Mouse (Mus musculus): ENCODE data around the gene Brpf3.
"Not testable (repeated sequence)": the region's sequence is repeated elsewhere in the genome, so short reads cannot be mapped to it uniquely, and the experiment has no call there.

Brpf3 gene

DNA sequence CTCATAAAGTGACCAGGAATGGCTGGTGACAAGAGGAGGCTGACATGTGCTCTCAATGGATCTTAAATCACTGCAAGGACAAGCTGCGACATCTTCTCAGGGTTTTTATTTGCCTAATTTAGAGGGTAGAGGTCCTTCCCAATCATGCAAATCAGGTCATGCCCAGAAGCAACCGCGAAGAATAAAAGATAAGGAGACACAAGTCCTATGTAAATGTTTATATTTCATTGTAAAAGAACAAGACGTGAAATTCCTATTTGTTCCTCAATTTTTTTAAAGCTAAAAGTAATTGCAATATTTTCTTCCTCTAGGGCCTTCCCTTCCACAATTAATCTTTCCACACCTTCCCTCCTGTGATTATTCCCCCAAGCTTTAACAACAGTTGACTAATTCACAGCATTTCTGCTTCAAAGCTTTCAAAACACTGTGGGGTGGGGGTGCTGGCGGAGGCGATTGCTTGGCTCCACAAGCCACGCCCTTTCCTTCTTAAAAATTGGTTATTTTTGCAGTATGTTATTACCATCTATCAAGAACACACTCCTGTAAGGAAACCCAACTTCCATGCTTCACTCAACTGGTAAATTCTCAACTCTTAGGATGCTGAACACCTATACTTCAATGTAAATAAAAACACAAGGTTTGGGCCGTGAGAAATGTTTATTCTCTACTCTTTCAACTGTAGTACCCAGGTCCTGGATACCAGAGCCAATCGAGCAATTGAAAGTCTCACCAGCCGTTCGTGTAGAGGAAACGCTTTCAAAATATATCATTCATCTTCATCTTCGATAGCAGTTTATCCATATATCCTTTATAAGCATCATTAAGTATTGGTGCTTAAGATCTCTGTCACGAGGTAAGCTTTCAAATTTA is 1.4 kb upstream of the Brpf3 start:
- no peak for DNase-seq (ENCODE audit: low read depth, low spot score)

DNA sequence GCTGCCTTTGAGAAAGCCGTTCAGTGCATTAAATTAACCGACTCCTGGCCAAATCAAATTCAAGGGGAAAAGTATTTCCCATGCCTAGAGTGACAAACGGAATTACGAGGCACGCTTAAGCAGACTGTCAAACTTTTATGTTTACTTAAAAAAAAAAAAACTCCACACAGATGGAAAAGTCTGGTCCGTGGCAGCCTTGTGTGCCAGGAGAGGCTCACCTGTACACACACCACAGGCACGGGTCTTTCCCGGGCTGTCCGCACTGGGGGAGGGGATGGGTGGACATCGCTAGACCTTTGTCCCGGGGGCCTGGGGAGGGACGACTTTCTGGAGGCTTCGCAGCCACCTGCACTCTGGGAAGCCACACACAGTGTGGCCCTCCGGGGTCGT is 614 bp upstream of the Brpf3 start:
- no peak for DNase-seq (ENCODE audit: low read depth, low spot score)

DNA sequence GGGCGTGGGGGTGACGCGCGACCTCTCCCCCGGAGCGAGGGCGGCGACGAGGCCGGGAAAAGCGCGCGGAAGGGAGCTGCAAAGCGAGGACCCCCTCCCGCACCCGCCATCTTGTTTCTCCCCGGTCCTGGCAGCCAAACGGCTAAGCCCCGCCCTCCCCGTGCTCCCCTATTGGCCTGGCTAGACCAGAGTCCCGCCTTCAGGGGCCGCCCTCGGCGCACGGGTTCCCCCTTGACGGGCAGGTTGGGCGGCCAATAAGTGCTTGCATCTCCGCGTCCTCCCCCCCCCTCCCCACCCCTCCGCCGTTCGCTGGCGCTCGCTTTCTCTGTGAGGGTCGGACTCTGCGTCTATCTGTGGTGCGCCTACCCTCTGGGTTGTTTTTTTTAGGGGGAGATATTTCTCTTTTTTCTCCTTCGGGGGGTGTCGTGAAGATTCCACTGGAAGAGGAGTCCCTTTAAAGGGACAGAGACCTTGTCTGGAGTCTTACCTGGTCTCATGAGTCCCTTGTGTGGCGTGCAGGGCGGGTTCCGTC is 650 bp downstream of the Brpf3 start:
- DNase-seq (ENCODE audit: low read depth, low spot score): peak; percentile 98

- no peak for DNase-seq (ENCODE audit: low read depth, low spot score)
Measured at GRCm38 (mm10) chr17:28802006-28802481, 1.2 kb downstream of the Brpf3 start.

DNA sequence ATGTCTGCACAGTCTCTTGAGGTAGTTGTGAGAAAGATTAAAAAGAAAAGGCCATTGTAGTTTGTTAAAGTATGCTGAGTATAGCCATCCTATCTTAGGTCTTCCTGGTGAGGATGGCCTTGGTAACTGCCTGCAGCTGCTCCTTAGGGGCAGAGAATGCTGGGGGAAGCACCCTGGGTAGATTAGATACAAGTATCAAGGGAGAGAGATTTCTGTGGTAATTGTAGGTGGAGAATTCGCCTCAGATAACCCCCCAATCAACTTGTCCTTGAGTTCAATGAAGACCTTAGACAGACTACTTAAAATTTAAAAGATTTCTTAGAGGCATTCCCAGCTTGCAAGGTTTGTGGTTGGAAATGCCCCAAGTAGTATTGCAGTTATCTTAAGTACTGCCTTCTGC is 2.4 kb downstream of the Brpf3 start:
- no peak for DNase-seq (ENCODE audit: low read depth, low spot score)

GRCm38 (mm10) chr17:28804973-28805372 is 4.1 kb downstream of the Brpf3 start:
- DNase-seq (ENCODE audit: low read depth, low spot score): no peak

DNA sequence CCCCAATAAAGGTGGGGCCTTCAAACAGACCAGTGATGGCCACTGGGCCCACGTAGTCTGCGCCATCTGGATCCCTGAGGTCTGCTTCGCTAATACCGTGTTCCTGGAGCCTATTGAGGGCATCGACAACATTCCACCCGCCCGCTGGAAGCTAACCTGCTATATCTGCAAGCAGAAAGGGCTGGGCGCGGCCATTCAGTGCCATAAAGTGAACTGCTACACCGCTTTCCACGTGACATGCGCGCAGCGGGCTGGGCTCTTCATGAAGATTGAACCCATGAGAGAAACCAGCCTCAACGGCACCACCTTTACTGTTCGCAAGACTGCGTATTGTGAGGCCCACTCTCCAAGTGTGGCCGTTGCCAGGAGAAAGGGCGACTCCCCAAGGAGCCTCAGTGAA is 5.9 kb downstream of the Brpf3 start:
- DNase-seq (ENCODE audit: low read depth, low spot score): no peak

GRCm38 (mm10) chr17:28808714-28809113 is 7.8 kb downstream of the Brpf3 start:
- DNase-seq (ENCODE audit: low read depth, low spot score): no peak

DNA sequence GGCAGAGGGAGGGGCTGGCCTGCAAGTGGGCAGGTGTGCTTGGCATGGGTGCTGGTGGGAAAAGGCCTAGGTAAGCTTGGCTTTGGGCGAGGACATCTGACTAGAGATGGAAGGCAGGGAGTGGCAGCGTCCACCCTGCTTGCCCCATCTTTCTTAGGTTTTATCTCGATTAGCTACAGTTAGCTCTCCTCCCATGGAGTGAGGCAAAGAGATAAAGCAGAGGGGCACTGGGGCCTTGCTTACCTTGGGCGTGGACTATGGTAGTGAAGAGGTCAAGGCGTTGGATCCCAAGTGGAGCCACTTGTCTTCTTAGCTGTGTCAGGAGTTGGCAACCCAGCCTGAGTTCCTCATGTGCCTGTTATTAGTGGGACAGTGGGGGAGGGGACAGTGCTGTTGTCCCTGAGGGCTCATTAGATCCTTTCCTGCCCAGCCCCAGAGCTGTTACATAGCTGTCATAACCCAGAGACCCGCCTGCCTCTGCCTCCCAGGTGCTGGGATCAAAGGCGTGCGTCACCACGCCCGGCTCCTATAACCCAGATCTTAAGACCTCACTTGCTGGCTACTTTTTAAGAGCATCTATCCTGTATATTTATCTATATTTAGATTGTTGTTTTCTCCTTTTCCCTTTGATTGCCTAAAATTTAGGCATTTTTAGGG is 8.4 kb downstream of the Brpf3 start:
- DNase-seq (ENCODE audit: low read depth, low spot score): no peak

GRCm38 (mm10) chr17:28812345-28812744 is 11.5 kb downstream of the Brpf3 start:
- DNase-seq (ENCODE audit: low read depth, low spot score): no peak

- no peak for DNase-seq (ENCODE audit: low read depth, low spot score)
Measured at GRCm38 (mm10) chr17:28814529-28815097, 13.7 kb downstream of the Brpf3 start.

DNA sequence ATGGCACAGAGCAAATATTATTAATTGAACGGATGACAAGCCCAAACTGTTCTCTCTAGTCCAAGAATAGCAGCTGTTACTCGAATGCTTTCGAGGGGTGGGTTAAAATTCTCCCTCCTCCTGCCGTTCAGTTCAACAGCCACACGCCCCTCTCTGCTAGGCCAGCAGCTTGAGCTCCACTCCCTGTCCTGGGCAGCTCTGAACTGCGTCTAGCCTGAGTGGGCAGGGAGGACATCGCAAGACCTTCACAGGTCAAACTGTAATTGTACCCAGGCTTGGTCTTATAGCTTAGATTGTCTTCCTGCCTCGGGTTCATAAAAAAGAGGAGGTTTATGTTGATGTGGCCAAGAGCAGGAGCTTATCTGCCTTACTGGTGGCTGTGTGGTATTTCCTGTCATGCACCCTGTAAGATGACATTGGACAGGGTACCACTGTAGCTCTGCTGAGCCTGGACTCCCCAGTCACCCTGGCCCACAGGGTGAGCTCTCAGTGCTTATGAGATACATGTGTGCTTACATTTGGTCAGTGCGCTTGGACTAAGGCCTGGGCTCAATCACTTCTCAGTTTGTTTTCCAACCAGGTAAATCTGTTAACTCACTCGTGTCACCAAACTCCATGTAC is 14.6 kb downstream of the Brpf3 start:
- DNase-seq (ENCODE audit: low read depth, low spot score): no peak

GRCm38 (mm10) chr17:28816326-28816725 is 15.4 kb downstream of the Brpf3 start:
- DNase-seq (ENCODE audit: low read depth, low spot score): not testable (repeated sequence)

- DNase-seq (ENCODE audit: low read depth, low spot score): no peak
Measured at GRCm38 (mm10) chr17:28816875-28817811, 16.3 kb downstream of the Brpf3 start.

DNA sequence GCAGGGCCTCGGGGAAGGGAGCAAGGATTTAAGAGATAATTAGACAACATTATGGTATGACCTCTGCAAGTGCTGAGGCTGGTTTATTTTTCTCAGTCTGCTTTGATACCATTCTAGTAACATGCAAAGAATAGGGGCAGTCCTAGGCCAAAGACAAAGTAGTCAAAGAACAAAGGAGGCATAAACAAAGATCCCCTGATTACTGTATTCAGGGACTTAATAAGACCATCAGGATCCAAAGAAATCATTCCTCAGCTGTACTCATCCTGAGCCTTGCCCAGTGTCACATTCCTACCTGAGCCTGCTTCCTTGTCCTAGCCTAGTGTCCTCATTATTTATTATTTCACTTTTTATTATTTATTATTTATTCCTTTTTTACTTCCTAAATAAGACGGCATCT is 19.3 kb downstream of the Brpf3 start:
- no peak for DNase-seq (ENCODE audit: low read depth, low spot score)

DNA sequence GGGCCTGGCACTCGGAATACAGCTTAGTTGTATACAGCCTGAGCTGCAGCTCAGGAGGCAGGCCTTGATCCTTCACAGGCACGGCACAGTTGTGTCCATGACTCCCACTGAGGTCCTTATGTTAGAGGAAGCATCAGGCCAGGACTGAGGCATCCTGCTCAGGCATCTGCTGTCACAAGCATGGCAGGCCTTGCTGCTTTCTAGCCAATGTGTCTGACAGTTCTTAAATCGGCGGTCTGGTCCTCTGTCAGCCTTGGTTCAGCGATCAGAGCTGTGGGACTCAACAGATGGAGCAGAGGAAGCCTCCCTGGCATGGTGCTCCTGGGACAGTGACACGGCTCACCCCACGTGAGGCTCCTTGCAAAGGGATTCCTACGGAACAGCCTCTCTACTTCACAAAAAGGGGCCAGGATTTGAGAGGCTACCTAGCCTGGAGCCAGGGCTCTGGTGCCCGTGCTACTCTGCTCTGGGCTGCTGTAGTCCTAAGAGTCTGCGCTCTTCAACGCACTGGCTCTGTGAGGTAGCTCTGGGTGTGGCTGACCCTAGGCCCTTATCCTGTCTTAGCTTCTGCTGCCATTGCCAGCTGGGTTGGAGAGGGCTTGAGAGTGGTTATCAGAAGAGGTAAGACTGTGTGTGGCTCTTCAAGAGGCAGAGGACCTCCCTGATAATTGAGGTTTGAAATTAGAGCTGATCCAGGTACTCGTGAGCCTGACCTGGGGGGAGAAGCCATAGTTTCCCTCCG is 22.3 kb downstream of the Brpf3 start:
- no peak for DNase-seq (ENCODE audit: low read depth, low spot score)

DNA sequence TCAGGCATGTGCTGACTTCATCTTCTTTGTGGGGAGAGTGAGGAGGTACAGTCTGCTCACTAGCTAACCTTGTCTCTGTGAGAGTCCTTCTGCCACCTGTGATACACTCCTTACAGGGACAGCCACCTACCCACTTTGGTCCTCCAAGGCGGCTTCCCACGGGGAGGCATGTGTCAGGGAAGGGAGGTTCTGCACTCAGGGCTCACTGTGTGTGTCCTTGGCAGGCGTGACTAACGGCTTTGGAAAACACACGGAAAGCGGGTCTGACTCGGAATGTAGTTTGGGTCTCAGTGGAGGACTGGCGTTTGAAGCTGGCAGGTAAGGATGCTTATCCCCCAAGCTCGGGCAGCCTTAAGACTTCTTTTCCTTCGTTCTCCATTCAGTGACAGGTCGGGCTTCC is 22.9 kb downstream of the Brpf3 start:
- no peak for DNase-seq (ENCODE audit: low read depth, low spot score)

- no peak for DNase-seq (ENCODE audit: low read depth, low spot score)
Measured at GRCm38 (mm10) chr17:28824896-28825295, 24.0 kb downstream of the Brpf3 start.

- DNase-seq (ENCODE audit: low read depth, low spot score): no peak
Measured at GRCm38 (mm10) chr17:28825359-28826041, 24.6 kb downstream of the Brpf3 start.
